Mouse (Mus musculus) cerebellum, adult 2 months (tissue): ENCODE measurements around the gene Mast4.

Experiments used
- CTCF ChIP-seq: fragments of 200-500 bp; IDR thresholded peaks from 2 replicates; pipeline ENCODE4 v1.5.1; 2011; ENCODE audit warnings: low read depth, mild to moderate bottlenecking, control low read depth, low read length, moderate library complexity, borderline replicate concordance; ENCODE audit not compliant: insufficient read depth
- POLR2A ChIP-seq: fragments of 200-500 bp; IDR thresholded peaks from 2 replicates; pipeline ENCODE4 v1.6.1; 2011; ENCODE audit warnings: low read length, control low read depth, borderline replicate concordance; ENCODE audit not compliant: insufficient read depth

GRCm38 (mm10) chr13:102894287-102895234 lies 439.7 kb downstream of the Mast4 start:
- no peak for TF ChIP-seq CTCF
- no peak for TF ChIP-seq POLR2A
